Mouse (Mus musculus) C2C12 (cell line): ENCODE results near the gene Ubac2. TPM values are rescaled to one million over a fixed set of nuclear protein-coding genes. Genes with fewer than 3 reads are reported as not detected.

ENCODE experiments used
- H3K27me3 ChIP-seq: one replicate; pipeline ENCODE4 v1.6.1; 2011; ENCODE audit not compliant: control insufficient read depth, insufficient read depth, insufficient read length
- H3K36me3 ChIP-seq: one replicate; pipeline ENCODE4 v1.6.1; 2011; ENCODE audit not compliant: control insufficient read depth, insufficient read depth
- H3K4me3 ChIP-seq: one replicate; pipeline ENCODE4 v1.5.1; 2011; ENCODE audit warnings: mild to moderate bottlenecking, control low read depth; ENCODE audit not compliant: poor library complexity, insufficient read depth, severe bottlenecking
- H3K79me2 ChIP-seq: one replicate; pipeline ENCODE4 v1.6.1; 2011; ENCODE audit not compliant: control insufficient read depth, insufficient read depth
- H3K79me3 ChIP-seq: one replicate; pipeline ENCODE4 v1.6.1; 2011; ENCODE audit warnings: low read depth, control low read depth
- H3ac ChIP-seq: one replicate; pipeline ENCODE3; 2011; ENCODE audit warnings: low read depth; ENCODE audit not compliant: control insufficient read depth, insufficient read length
- CEBPB ChIP-seq: IDR thresholded peaks from one replicate; pipeline ENCODE4 v1.6.1; 2011; ENCODE audit warnings: low read depth, mild to moderate bottlenecking, control low read depth, moderate library complexity
- CTCF ChIP-seq: IDR thresholded peaks from one replicate; pipeline ENCODE4 v1.5.1; 2011; ENCODE audit not compliant: control insufficient read depth, insufficient read depth, insufficient read length
- FOSL1 ChIP-seq: IDR thresholded peaks from one replicate; pipeline ENCODE4 v1.8.0; 2011; ENCODE audit warnings: mild to moderate bottlenecking, low read length; ENCODE audit not compliant: poor library complexity, insufficient read depth, severe bottlenecking
- MAX ChIP-seq: IDR thresholded peaks from one replicate; pipeline ENCODE4 v1.6.1; 2011; ENCODE audit warnings: mild to moderate bottlenecking, control low read depth
- MYOD1 ChIP-seq: IDR thresholded peaks from one replicate; pipeline ENCODE4 v1.6.1; 2011; ENCODE audit warnings: low read depth; ENCODE audit not compliant: control insufficient read depth, insufficient read length
- MYOG ChIP-seq: IDR thresholded peaks from one replicate; pipeline ENCODE4 v1.6.1; 2011; ENCODE audit not compliant: control insufficient read depth, insufficient read length; ENCODE audit errors: extremely low read depth
- USF1 ChIP-seq: IDR thresholded peaks from one replicate; pipeline ENCODE4 v1.6.1; 2011; ENCODE audit warnings: low read depth, mild to moderate bottlenecking, control low read depth, moderate library complexity
- polyA plus RNA-seq: library from polyadenylated mRNA; unstranded; fragments of >200 nt; fragmentation: generic; extraction: Trizol; gene quantifications from one replicate; pipeline ENCODE4 v1.2.1, GENCODE M21; 2012; ENCODE audit warnings: missing spikeins

Gene Ubac2
- polyA plus RNA-seq, 1 experiment: 37.8 TPM

- H3K79me3 ChIP-seq: no peaks in the 10 kb centered on the region
- no peak overlapping the region for H3K4me3 ChIP-seq
- H3ac ChIP-seq: no peak overlapping the region
- TF ChIP-seq MYOD1 (no peak), CEBPB (no peak), MAX (no peak), USF1 (no peak), CTCF (no peak), MYOG (no peak), FOSL1 (no peak)
- H3K27me3 ChIP-seq: no peaks in the 10 kb centered on the region
- H3K79me2 ChIP-seq: no peaks in the 10 kb centered on the region
- peaks cover 4% of the 10 kb centered on the region for H3K36me3 ChIP-seq
These were observed 125.4 kb downstream of the Ubac2 start for GRCm38 (mm10) chr14:122003812-122004211.

- Histone ChIP-seq H3K79me3 (no peaks in the 10 kb centered on the region), H3K36me3 (peaks cover 24% of the 10 kb centered on the region), H3K79me2 (no peaks in the 10 kb centered on the region), H3ac (no peak overlapping the region), H3K4me3 (no peak overlapping the region), H3K27me3 (no peaks in the 10 kb centered on the region)
- no peak for TF ChIP-seq USF1
- TF ChIP-seq CEBPB: no peak
- no peak for TF ChIP-seq FOSL1
- no peak for TF ChIP-seq MAX
- no peak for TF ChIP-seq MYOG
- no peak for TF ChIP-seq CTCF
- TF ChIP-seq MYOD1: no peak
These were observed 129.8 kb downstream of the Ubac2 start for GRCm38 (mm10) chr14:122008261-122008660.

- Histone ChIP-seq H3K27me3 (no peaks in the 10 kb centered on the region), H3K79me3 (no peaks in the 10 kb centered on the region), H3ac (no peak overlapping the region), H3K4me3 (no peak overlapping the region), H3K36me3 (peaks cover 24% of the 10 kb centered on the region), H3K79me2 (no peaks in the 10 kb centered on the region)
- no peak for TF ChIP-seq CTCF
- TF ChIP-seq MYOD1: no peak
- TF ChIP-seq MYOG: no peak
- TF ChIP-seq FOSL1: no peak
These were observed 131.1 kb downstream of the Ubac2 start for GRCm38 (mm10) chr14:122009502-122009901.

- Histone ChIP-seq H3K79me3 (no peaks in the 10 kb centered on the region), H3ac (no peak overlapping the region), H3K4me3 (no peak overlapping the region), H3K79me2 (no peaks in the 10 kb centered on the region), H3K36me3 (peaks cover 24% of the 10 kb centered on the region), H3K27me3 (no peaks in the 10 kb centered on the region)
- TF ChIP-seq CTCF: no peak
- TF ChIP-seq USF1: no peak
- no peak for TF ChIP-seq MYOG
- no peak for TF ChIP-seq CEBPB
- no peak for TF ChIP-seq MAX
- TF ChIP-seq FOSL1: no peak
- no peak for TF ChIP-seq MYOD1
These were observed 131.9 kb downstream of the Ubac2 start for GRCm38 (mm10) chr14:122010301-122010700.

DNA sequence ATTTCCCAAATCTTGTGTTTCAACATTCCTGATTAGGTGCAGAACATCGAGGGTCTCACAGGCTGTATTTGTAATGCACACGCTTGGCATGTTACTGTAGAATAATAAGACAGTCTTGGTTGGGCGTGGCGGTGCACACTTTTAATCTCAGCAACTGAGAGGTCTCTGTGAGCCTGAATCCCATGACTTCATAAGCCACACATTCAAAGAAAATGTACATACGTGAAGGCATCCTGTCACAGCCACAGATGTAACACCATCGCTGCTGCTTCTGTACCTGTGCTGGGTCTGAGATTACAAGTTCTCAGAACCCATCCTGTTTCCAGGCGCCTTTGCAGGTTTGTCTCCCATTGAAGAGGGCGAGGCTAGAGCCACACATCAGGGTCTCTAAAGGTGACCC, 133.3 kb downstream of the Ubac2 start:
- H3K79me2 ChIP-seq: no peaks in the 10 kb centered on the region
- no peak for TF ChIP-seq USF1
- no peak for TF ChIP-seq CTCF
- TF ChIP-seq MYOG: no peak
- no peak for TF ChIP-seq MAX
- TF ChIP-seq CEBPB: no peak
- TF ChIP-seq FOSL1: no peak
- TF ChIP-seq MYOD1: no peak
- H3K79me3 ChIP-seq: no peaks in the 10 kb centered on the region
- peaks cover 24% of the 10 kb centered on the region for H3K36me3 ChIP-seq
- no peaks in the 10 kb centered on the region for H3K27me3 ChIP-seq
- no peak overlapping the region for H3ac ChIP-seq
- H3K4me3 ChIP-seq: no peak overlapping the region

DNA sequence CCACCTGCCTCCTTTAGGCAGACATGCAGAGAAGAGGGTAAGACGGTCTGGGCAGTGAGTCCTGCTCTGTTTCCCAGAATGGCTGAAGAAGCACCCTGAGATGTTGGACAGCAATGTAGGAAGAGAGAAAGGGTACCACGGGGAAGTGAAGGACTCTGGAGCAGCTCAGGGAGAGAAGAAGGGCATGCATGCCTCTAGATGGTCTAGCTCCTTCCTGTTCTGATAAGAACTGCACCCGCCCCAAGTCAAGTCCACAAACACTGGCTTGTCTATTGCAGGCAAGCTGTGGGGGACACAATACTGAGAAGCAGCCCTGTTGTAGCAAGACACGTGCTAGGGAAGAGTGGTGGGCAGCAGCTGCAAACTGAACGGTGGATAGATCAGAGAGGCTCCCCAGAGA, 133.8 kb downstream of the Ubac2 start:
- no peaks in the 10 kb centered on the region for H3K79me2 ChIP-seq
- TF ChIP-seq USF1: no peak
- no peak for TF ChIP-seq FOSL1
- no peak for TF ChIP-seq MYOG
- H3K79me3 ChIP-seq: no peaks in the 10 kb centered on the region
- H3K36me3 ChIP-seq: peaks cover 24% of the 10 kb centered on the region
- H3K27me3 ChIP-seq: no peaks in the 10 kb centered on the region
- no peak overlapping the region for H3K4me3 ChIP-seq
- no peak overlapping the region for H3ac ChIP-seq
